Comparison of ENCODE assay signal across 8 mouse cellular contexts in genomic region chr9:70503626-70504041, GRCm38 (mm10). TPM values are rescaled to one million over a fixed set of nuclear protein-coding genes. Genes with fewer than 3 reads are reported as not detected.
DNase-seq lines count a peak whose midpoint lies in the region; ATAC-seq and TF ChIP-seq lines count a peak whose summit lies in the region.

Gene Rnf111, minus strand, starts transcription at chr9:70503725.

- DNase-seq in Patski (ENCODE audit: low read depth, low spot score), result peak; percentile 77
- DNase-seq in cerebellum, postnatal 14 days, result peak; percentile 97 to 98
- DNase-seq in frontal cortex, postnatal 14 days (ENCODE audit: low spot score in 2 of 2), result peak; percentile 91 to 93
- peak; percentile 92 to 96 for DNase-seq in layer of hippocampus, postnatal 25 days (ENCODE audit: extremely low spot score in 1 of 2, low spot score in 1 of 2)
- DNase-seq in lung, postnatal 25 days (ENCODE audit: low spot score), result peak; percentile 98
- peak; percentile 96 for DNase-seq in retina, embryonic 14.5 days (ENCODE audit: low spot score)
- DNase-seq in thymus, postnatal 4 days, result peak; percentile 98

- peak within 1 kb of the TSS; percentile 99 for H3K27ac ChIP-seq in hindbrain, embryonic 13.5 days

- WGBS in hindbrain, embryonic 13.5 days, result under 1% methylated on average over 41 of the region's 45 CpGs

- peak within 1 kb of the TSS; percentile 72 for H3K4me2 ChIP-seq in hindbrain, embryonic 13.5 days

- CTCF ChIA-PET in Patski (lab: Charles Lee), result no interaction called here

- POLR2A ChIA-PET in Patski (lab: Charles Lee), result no interaction called here

- no peaks in the 10 kb centered on the region; the same call in 1 of the 2 replicates for H3K36me3 ChIP-seq in hindbrain, embryonic 13.5 days

- H3K27me3 ChIP-seq in Patski, result no peaks in the 10 kb centered on the region
- 0 out of 2 replicates have a peak, but pooled peaks cover 5% of the 10 kb centered on the region for H3K27me3 ChIP-seq in hindbrain, embryonic 13.5 days

- no peak for TF ChIP-seq CTCF in Patski (IDR thresholded peaks at IDR 0.05)

- H3K4me1 ChIP-seq in hindbrain, embryonic 13.5 days (replicated peaks), result peaks cover 16% of the 10 kb centered on the region

- peak within 1 kb of the TSS; percentile 95 for H3K9ac ChIP-seq in hindbrain, embryonic 13.5 days

- H3K4me3 ChIP-seq in hindbrain, embryonic 13.5 days, result peak within 1 kb of the TSS; percentile 91

- no peaks in the 10 kb centered on the region for H3K9me3 ChIP-seq in hindbrain, embryonic 13.5 days

- in situ Hi-C loops in Patski (cut with MboI; ENCODE audit: low pct_unique_long_range_greater_than_20kb), result no loop called here

- ATAC-seq in Patski, result peak; percentile 94
- peak; percentile 96 for ATAC-seq in hindbrain, embryonic 13.5 days (ENCODE audit: low FRiP score)

RNA-seq across cellular contexts. Expression of gene Rnf111, which starts in this region (rescaled TPM):
- polyA plus RNA-seq in Patski (2021), result 27.3 TPM
- polyA plus RNA-seq in hindbrain, embryonic 13.5 days (2015; fragmentation: Nextera tagmentation; extraction: Ambion mirVana), result 34.5 and 36.7 TPM in 2 replicates
- total RNA-seq in layer of hippocampus, postnatal 25 days (2021), result 10 to 100 TPM; 36.9 to 42.0 TPM

Comparison
In these comparisons a context has a peak if more than half of its experiments do, and no peak if none do; other contexts are left out.
1. Peak in every context shown above with its lines: DNase-seq, ATAC-seq, H3K4me3 ChIP-seq and H3K27ac ChIP-seq.